Mouse (Mus musculus) heart, embryonic 10.5 days (tissue): ENCODE data around the gene Tctn1. TPM values are rescaled to one million over a fixed set of nuclear protein-coding genes. Genes with fewer than 3 reads are reported as not detected.

Source experiments
- DNase-seq: peaks from one replicate; pipeline ENCODE4 v3.0.0-alpha.2; 2017; ENCODE audit warnings: low spot score
- H3K27ac ChIP-seq: fragments of 300-500 bp; sonication (generic); 2 replicates; pipeline ENCODE4 v1.5.1; 2016; ENCODE audit warnings: mild to moderate bottlenecking
- H3K27me3 ChIP-seq: fragments of 300-500 bp; sonication (generic); 2 replicates; pipeline ENCODE4 v1.6.1; 2016; ENCODE audit warnings: mild to moderate bottlenecking; ENCODE audit not compliant: poor library complexity, insufficient read depth, severe bottlenecking
- H3K36me3 ChIP-seq: fragments of 300-500 bp; sonication (generic); 2 replicates; pipeline ENCODE4 v1.6.1; 2016; ENCODE audit warnings: mild to moderate bottlenecking, moderate library complexity
- H3K4me1 ChIP-seq: fragments of 300-500 bp; sonication (generic); 2 replicates; pipeline ENCODE4 v1.6.1; 2016; ENCODE audit warnings: mild to moderate bottlenecking
- H3K4me3 ChIP-seq: fragments of 300-500 bp; sonication (generic); 2 replicates; pipeline ENCODE4 v1.5.1; 2016; ENCODE audit warnings: mild to moderate bottlenecking, moderate library complexity
- H3K9me3 ChIP-seq: fragments of 300-500 bp; sonication (generic); 2 replicates; pipeline ENCODE4 v1.6.1; 2016; ENCODE audit warnings: mild to moderate bottlenecking, moderate library complexity
- WGBS: fragments of 180-500 bp; shearing (Covaris S2); methylation state at CpG from one replicate; pipeline ENCODE4 v1.1.7; 2016; 5-methylcytosine and 5-hydroxymethylcytosine counted together
- polyA plus RNA-seq: library from polyadenylated mRNA; unstranded; fragments of >200 nt; fragmentation: Nextera tagmentation; extraction: Ambion mirVana; gene quantifications from 2 replicates; pipeline ENCODE4 v1.2.1, GENCODE M21; 2016

Tctn1 gene
- polyA plus RNA-seq, 1 experiment from 2014 or later: 3.1 TPM

DNA sequence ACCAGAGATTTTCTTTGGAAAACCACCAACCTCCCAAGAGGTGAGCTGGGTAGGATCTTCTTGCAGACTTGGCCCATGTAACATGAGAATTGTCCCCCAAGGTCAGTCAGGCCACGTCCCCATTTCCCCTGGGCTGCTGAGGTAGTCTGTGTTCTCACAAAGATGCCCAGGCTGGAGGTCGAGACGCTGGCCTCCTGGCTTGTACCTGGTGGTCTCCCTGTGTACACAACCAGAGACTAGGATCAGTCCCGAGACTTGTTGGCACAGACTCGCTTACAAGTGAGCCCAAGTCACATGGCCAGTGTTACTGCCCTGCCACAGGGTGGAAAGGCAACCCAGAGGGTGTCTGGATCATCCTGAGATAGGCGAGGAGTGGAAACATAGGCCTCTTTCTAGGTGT is 62.4 kb downstream of the Tctn1 start:
- DNase-seq: no peak
- Histone ChIP-seq H3K27ac (no peak overlapping the region), H3K4me1 (no peaks in the 10 kb centered on the region), H3K4me3 (no peak overlapping the region), H3K9me3 (peaks cover 3% of the 10 kb centered on the region), H3K27me3 (no peaks in the 10 kb centered on the region), H3K36me3 (no peaks in the 10 kb centered on the region)
- 81% methylated on average over 6 of the region's 6 CpGs for WGBS

DNA sequence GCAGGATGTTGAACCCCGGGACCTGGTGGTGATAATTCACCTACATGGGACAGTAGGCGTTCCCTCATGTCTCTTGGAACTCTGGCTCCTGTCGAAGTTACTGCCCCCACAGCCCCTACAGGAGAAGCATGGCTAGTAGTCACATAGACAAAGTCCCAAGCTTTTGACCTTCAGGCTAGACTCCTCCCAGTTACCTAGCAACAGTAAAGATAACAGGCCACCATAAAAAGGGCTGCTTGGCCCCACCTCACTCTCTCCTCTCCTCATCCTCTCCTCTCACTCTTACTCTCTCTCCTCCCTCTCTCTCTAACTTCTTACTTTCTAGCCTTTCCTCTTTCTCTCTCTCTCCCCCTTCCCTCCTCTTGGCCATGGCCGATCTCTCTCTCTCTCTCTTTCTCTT is 63.4 kb downstream of the Tctn1 start:
- no peaks in the 10 kb centered on the region for H3K27me3 ChIP-seq
- no peak for DNase-seq
- 86% methylated on average over 4 of the region's 4 CpGs for WGBS
- H3K4me1 ChIP-seq: no peaks in the 10 kb centered on the region
- H3K9me3 ChIP-seq: peaks cover 3% of the 10 kb centered on the region
- no peak overlapping the region for H3K27ac ChIP-seq
- no peaks in the 10 kb centered on the region for H3K36me3 ChIP-seq
- H3K4me3 ChIP-seq: no peak overlapping the region

DNA sequence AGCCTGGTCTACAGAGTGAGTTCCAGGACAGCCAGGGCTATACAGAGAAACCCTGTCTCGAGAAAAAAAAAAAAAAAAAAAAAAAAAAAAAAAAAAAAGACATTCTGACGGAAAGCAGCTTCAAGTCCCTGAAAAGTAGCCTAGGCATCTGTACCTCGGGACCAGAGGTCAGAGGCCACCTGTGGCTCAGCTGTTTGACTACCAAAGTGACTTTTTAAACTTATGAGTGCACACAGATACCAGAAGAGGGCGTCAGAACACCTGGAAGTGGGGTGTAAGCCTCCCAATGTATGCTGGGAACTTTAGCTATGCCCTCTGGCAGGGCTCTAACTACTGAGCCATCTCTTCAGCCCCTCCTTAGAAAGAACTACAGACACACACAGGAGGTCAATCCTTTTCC is 71.9 kb downstream of the Tctn1 start:
- no peak for DNase-seq
- no peaks in the 10 kb centered on the region for H3K27me3 ChIP-seq
- H3K4me1 ChIP-seq: no peaks in the 10 kb centered on the region
- 68% methylated on average over 2 of the region's 4 CpGs for WGBS
- H3K4me3 ChIP-seq: no peak overlapping the region
- no peaks in the 10 kb centered on the region for H3K36me3 ChIP-seq
- no peaks in the 10 kb centered on the region for H3K9me3 ChIP-seq
- no peak overlapping the region for H3K27ac ChIP-seq

DNA sequence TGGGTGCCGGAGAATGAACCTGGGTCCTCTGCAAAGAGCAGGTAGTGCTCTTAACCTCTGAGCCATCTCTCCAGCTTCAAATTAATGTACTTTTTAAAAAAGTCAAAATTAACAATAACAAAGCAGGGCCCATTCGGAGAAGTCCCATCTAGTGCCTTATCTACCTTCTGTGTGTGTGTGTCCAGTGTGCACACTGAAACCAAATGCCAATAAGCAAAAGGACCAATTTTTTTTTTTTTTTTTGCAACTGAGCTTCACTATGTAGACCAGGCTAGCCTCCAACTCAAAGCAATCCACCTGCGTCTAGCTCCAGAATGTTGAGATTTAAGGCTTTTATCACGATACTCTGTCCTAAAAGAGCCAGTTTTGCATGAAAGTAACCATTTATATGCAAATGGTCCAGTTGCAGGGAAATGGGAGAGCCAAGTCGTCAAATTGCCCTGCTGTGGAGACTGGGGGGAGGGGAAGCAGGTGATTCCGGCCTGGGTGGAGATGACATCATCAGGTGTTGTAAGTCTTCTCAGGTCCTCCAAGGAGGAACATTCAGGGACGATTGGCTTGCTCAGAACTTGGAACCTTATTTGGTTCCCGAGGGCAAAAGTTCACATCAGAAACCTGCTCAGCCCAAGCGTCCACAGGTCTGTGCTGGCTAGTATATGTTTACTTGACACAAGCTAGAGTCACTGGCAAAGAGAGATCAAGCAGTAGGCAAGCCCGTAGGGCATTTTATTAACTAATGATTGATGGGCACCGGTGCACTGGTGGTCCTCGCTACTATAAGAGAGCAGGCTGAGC is 72.8 kb downstream of the Tctn1 start:
- Histone ChIP-seq H3K36me3 (no peaks in the 10 kb centered on the region), H3K4me3 (no peak overlapping the region), H3K27ac (no peak overlapping the region), H3K9me3 (no peaks in the 10 kb centered on the region), H3K27me3 (no peaks in the 10 kb centered on the region), H3K4me1 (no peaks in the 10 kb centered on the region)
- DNase-seq: no peak
- 75% methylated on average over 12 of the region's 12 CpGs for WGBS

DNA sequence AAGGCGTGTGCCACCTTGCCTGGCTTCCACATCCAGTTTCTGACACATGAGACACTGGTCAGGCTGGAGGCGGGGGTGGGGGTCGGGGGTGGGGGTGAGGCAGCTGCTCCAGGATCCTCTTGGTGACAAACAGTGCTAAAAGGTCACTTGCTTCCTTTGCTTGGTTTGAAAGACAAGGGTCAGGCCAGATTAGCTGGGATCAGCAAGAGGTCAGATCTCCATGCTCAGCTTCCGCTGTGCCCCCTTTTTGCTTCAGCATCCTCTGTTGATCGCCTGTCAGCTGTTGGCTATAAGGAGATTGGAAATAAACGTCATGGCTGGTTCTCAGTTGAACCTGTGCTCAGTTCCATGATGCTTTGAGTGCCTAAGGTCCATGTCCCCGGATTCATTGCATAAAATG is 73.8 kb downstream of the Tctn1 start:
- H3K27ac ChIP-seq: no peak overlapping the region
- no peaks in the 10 kb centered on the region for H3K9me3 ChIP-seq
- WGBS: 58% methylated on average over 7 of the region's 7 CpGs
- H3K4me1 ChIP-seq: no peaks in the 10 kb centered on the region
- no peaks in the 10 kb centered on the region for H3K27me3 ChIP-seq
- no peak overlapping the region for H3K4me3 ChIP-seq
- DNase-seq: no peak
- no peaks in the 10 kb centered on the region for H3K36me3 ChIP-seq

DNA sequence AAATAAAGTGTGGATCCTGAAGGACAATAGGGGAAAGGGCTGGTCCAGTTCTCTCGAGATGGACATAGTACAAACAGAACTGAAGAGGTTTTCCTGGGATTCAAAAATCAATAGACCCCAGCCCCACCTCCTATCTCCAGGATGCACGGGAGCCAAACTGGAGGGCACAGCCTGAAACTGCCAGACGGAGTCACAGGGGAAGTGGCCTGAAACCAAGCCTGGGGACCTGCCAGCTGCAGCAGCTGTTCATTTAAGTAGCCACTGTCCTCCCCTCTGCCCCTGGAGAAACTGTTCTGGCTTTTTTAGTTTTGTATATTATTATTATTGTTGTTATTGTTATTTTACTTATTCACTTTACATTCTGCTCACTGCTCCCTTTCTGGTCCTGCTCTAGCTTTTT is 75.1 kb downstream of the Tctn1 start:
- Histone ChIP-seq H3K4me3 (no peak overlapping the region), H3K9me3 (no peaks in the 10 kb centered on the region), H3K27me3 (no peaks in the 10 kb centered on the region), H3K36me3 (no peaks in the 10 kb centered on the region), H3K27ac (no peak overlapping the region), H3K4me1 (no peaks in the 10 kb centered on the region)
- DNase-seq: no peak
- WGBS: 52% methylated on average over 3 of the region's 3 CpGs

Other genes with a start within 250 kb of the Tctn1 start
- gene Cux2, start 214.4 kb downstream of the Tctn1 start, polyA plus RNA-seq: 6.6 and 8.0 TPM in 2 replicates
- gene Myl2, start 163.5 kb downstream of the Tctn1 start, polyA plus RNA-seq: 3,021 and 6,084 TPM in 2 replicates
- 0.20 and 0.39 TPM in 2 replicates for gene Ccdc63, start 123.6 kb downstream of the Tctn1 start, polyA plus RNA-seq
- gene Ppp1cc, start 106.2 kb downstream of the Tctn1 start, polyA plus RNA-seq: 243 and 295 TPM in 2 replicates
- 2.7 and 6.7 TPM in 2 replicates for gene Hvcn1, start 57.7 kb downstream of the Tctn1 start, polyA plus RNA-seq
- gene Pptc7, start 19.9 kb upstream of the Tctn1 start, polyA plus RNA-seq: 9.1 and 9.9 TPM in 2 replicates
- gene Rad9b, start 89.8 kb upstream of the Tctn1 start, polyA plus RNA-seq: 7.0 and 8.8 TPM in 2 replicates
- gene Vps29, start 89.9 kb upstream of the Tctn1 start, polyA plus RNA-seq: 245 and 246 TPM in 2 replicates
- 70.5 and 83.4 TPM in 2 replicates for gene Gpn3, start 107.4 kb upstream of the Tctn1 start, polyA plus RNA-seq
- 69.5 and 80.8 TPM in 2 replicates for gene Fam216a, start 107.9 kb upstream of the Tctn1 start, polyA plus RNA-seq
- 82.8 and 108 TPM in 2 replicates for gene Arpc3, start 127.4 kb upstream of the Tctn1 start, polyA plus RNA-seq
- gene Anapc7, start 157.2 kb upstream of the Tctn1 start, polyA plus RNA-seq: 41.4 and 44.2 TPM in 2 replicates
- gene Atp2a2, start 237.8 kb upstream of the Tctn1 start, polyA plus RNA-seq: 205 and 235 TPM in 2 replicates